Mouse (Mus musculus): Measurements from ENCODE around the gene Gm38655.

DNA sequence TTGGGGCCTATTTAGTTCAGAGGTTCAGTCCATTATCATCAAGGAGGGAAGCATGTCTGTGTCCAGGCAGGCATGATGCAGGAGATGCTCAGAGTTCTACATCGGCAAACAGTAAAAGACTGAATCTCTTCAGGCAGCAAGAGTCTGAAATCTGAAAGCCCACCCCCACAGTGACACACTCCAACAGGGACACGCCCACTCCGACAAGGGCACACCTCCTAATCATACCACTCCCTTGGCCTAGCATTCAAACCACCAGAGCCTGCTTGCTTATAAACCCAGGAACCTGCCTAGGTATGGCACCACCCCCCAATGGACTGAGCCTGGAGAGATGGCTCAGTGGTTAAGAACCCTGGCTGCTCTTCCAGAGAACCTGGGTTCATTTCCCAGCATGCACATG lies 40.2 kb upstream of the Gm38655 start:
- TF ChIP-seq POLR2A (IDR thresholded peaks at IDR 0.05; ENCODE audit: control insufficient read depth, extremely low read depth, insufficient read depth, low read length, poor library complexity) (no peak), CTCF (IDR thresholded peaks at IDR 0.05; ENCODE audit: borderline replicate concordance, control insufficient read depth, extremely low read depth, insufficient read depth, low read length, poor library complexity) (no peak)

All from thymus, adult 2 months (tissue).